Mouse (Mus musculus) embryonic facial prominence, embryonic 14.5 days (tissue): ENCODE data around the gene Cdh23. TPM values are rescaled to one million over a fixed set of nuclear protein-coding genes. Genes with fewer than 3 reads are reported as not detected.
A peak's percentile ranks its signal among the peaks of the same experiment; 100 is the strongest.

ENCODE experiments used
- ATAC-seq: fragments of 200-750 bp; cut with Nextera tagmentation; 2 replicates; pipeline ENCODE4 v1.8.0; 2017; ENCODE audit warnings: low read depth, moderate number of reproducible peaks, moderate TSS enrichment
- DNase-seq: peaks from one replicate; pipeline ENCODE4 v3.0.0-alpha.2; 2015; ENCODE audit warnings: low spot score
- H3K27ac ChIP-seq: fragments of 300-500 bp; sonication (generic); replicated peaks from 2 replicates; pipeline ENCODE4 v1.5.1; 2014; ENCODE audit warnings: low read depth, mild to moderate bottlenecking, low read length, moderate library complexity
- H3K27me3 ChIP-seq: fragments of 300-500 bp; sonication (generic); replicated peaks from 2 replicates; pipeline ENCODE4 v1.6.1; 2014; ENCODE audit warnings: low read length; ENCODE audit not compliant: control insufficient read depth, insufficient read depth
- H3K36me3 ChIP-seq: fragments of 300-500 bp; sonication (generic); 2 replicates; pipeline ENCODE4 v1.6.1; 2014; ENCODE audit warnings: low read length, mixed read lengths; ENCODE audit not compliant: control insufficient read depth, insufficient read depth
- H3K4me1 ChIP-seq: fragments of 300-500 bp; sonication (generic); 2 replicates; pipeline ENCODE4 v1.6.1; 2014; ENCODE audit warnings: antibody characterized with exemption, low read length; ENCODE audit not compliant: control insufficient read depth, insufficient read depth
- H3K4me2 ChIP-seq: fragments of 300-500 bp; sonication (generic); 2 replicates; pipeline ENCODE4 v1.6.1; 2014; ENCODE audit warnings: low read depth, mild to moderate bottlenecking, low read length, moderate library complexity, mixed read lengths
- H3K4me3 ChIP-seq: fragments of 300-500 bp; sonication (generic); 2 replicates; pipeline ENCODE4 v1.5.1; 2014; ENCODE audit warnings: low read depth, mild to moderate bottlenecking, low read length
- H3K9ac ChIP-seq: fragments of 300-500 bp; sonication (generic); 2 replicates; pipeline ENCODE4 v1.6.1; 2014; ENCODE audit warnings: low read depth, mild to moderate bottlenecking, low read length, moderate library complexity, mixed read lengths
- H3K9me3 ChIP-seq: fragments of 300-500 bp; sonication (generic); 2 replicates; pipeline ENCODE4 v1.6.1; 2016; ENCODE audit warnings: low read length; ENCODE audit not compliant: control insufficient read depth
- WGBS: fragments of 180-500 bp; shearing (Covaris S2); extraction: QIAGEN DNeasy Blood & Tissue Kit; methylation state at CpG from one replicate; pipeline ENCODE4 v1.1.7; 2014; 5-methylcytosine and 5-hydroxymethylcytosine counted together
- polyA plus RNA-seq: library from polyadenylated mRNA; unstranded; fragments of >200 nt; fragmentation: Nextera tagmentation; extraction: Ambion mirVana; gene quantifications from 2 replicates; pipeline ENCODE4 v1.2.1, GENCODE M21; 2014

The Cdh23 gene
- polyA plus RNA-seq, 1 experiment from 2014 or later: 1.0 TPM

GRCm38 (mm10) chr10:60295356-60295755 is 400.9 kb downstream of the Cdh23 start:
- Histone ChIP-seq H3K27ac (no peak overlapping the region), H3K4me1 (no peaks in the 10 kb centered on the region; the same call in 1 of the 2 replicates), H3K9ac (no peak overlapping the region), H3K9me3 (no peaks in the 10 kb centered on the region), H3K4me2 (no peak overlapping the region), H3K36me3 (peaks cover 80% of the 10 kb centered on the region), H3K27me3 (no peaks in the 10 kb centered on the region), H3K4me3 (no peak overlapping the region)
- 93% methylated on average over 3 of the region's 3 CpGs for WGBS
- DNase-seq: no peak
- ATAC-seq: no peak

GRCm38 (mm10) chr10:60294621-60295020 is 401.7 kb downstream of the Cdh23 start:
- no peak for ATAC-seq
- WGBS: 86% methylated on average over 7 of the region's 7 CpGs
- Histone ChIP-seq H3K9ac (no peak overlapping the region), H3K27ac (no peak overlapping the region), H3K9me3 (no peaks in the 10 kb centered on the region), H3K4me1 (peaks cover 7% of the 10 kb centered on the region; the same call in 1 of the 2 replicates), H3K27me3 (no peaks in the 10 kb centered on the region), H3K36me3 (peaks cover 73% of the 10 kb centered on the region), H3K4me2 (no peak overlapping the region), H3K4me3 (no peak overlapping the region)
- DNase-seq: no peak

- peaks cover 49% of the 10 kb centered on the region for H3K36me3 ChIP-seq
- 91% methylated on average over 8 of the region's 8 CpGs for WGBS
- no peaks in the 10 kb centered on the region for H3K27me3 ChIP-seq
- H3K4me2 ChIP-seq: no peak overlapping the region
- DNase-seq (no peak), ATAC-seq (no peak)
- H3K4me3 ChIP-seq: no peak overlapping the region
- no peak overlapping the region for H3K9ac ChIP-seq
- H3K4me1 ChIP-seq: peaks cover 7% of the 10 kb centered on the region; the same call in 1 of the 2 replicates
- no peaks in the 10 kb centered on the region for H3K9me3 ChIP-seq
- H3K27ac ChIP-seq: no peak overlapping the region
Measured at GRCm38 (mm10) chr10:60292209-60292608, 404.1 kb downstream of the Cdh23 start.

GRCm38 (mm10) chr10:60290739-60291110 is 405.6 kb downstream of the Cdh23 start:
- whole genome bisulfite sequencing: 69% methylated on average over 8 of the region's 8 CpGs
- H3K27ac ChIP-seq: no peak overlapping the region
- no peak overlapping the region for H3K4me2 ChIP-seq
- H3K4me3 ChIP-seq: no peak overlapping the region
- no peak overlapping the region for H3K9ac ChIP-seq
- no peaks in the 10 kb centered on the region for H3K27me3 ChIP-seq
- no peak for DNase-seq
- H3K4me1 ChIP-seq: peaks cover 15% of the 10 kb centered on the region
- ATAC-seq: no peak
- H3K9me3 ChIP-seq: no peaks in the 10 kb centered on the region
- H3K36me3 ChIP-seq: peaks cover 36% of the 10 kb centered on the region

- 55% methylated on average over 7 of the region's 7 CpGs for WGBS
- DNase-seq (no peak), ATAC-seq (no peak)
- Histone ChIP-seq H3K4me1 (peaks cover 20% of the 10 kb centered on the region), H3K9me3 (no peaks in the 10 kb centered on the region), H3K4me3 (no peak overlapping the region), H3K9ac (no peak overlapping the region), H3K36me3 (peaks cover 31% of the 10 kb centered on the region), H3K27ac (no peak overlapping the region), H3K4me2 (no peak overlapping the region), H3K27me3 (no peaks in the 10 kb centered on the region)
Measured at GRCm38 (mm10) chr10:60290026-60290738, 406.1 kb downstream of the Cdh23 start.

- no peak overlapping the region for H3K27ac ChIP-seq
- no peak for DNase-seq
Measured at GRCm38 (mm10) chr10:60289216-60289615, 407.1 kb downstream of the Cdh23 start.

GRCm38 (mm10) chr10:60287726-60288125 is 408.6 kb downstream of the Cdh23 start:
- H3K4me1 ChIP-seq: peaks cover 34% of the 10 kb centered on the region
- ATAC-seq (no peak), DNase-seq (no peak)
- 67% methylated on average over 2 of the region's 2 CpGs for WGBS
- no peak overlapping the region for H3K4me2 ChIP-seq
- H3K27me3 ChIP-seq: no peaks in the 10 kb centered on the region
- H3K27ac ChIP-seq: no peak overlapping the region
- H3K9ac ChIP-seq: no peak overlapping the region
- H3K36me3 ChIP-seq: peaks cover 6% of the 10 kb centered on the region; the same call in 1 of the 2 replicates
- H3K4me3 ChIP-seq: no peak overlapping the region
- H3K9me3 ChIP-seq: no peaks in the 10 kb centered on the region

More at GRCm38 (mm10) chr10:60289216-60289615, 407.1 kb downstream of the Cdh23 start:
- 89% methylated on average over 8 of the region's 8 CpGs for whole genome bisulfite sequencing
- Histone ChIP-seq H3K27me3 (no peaks in the 10 kb centered on the region), H3K4me1 (peaks cover 30% of the 10 kb centered on the region), H3K36me3 (peaks cover 21% of the 10 kb centered on the region), H3K9me3 (no peaks in the 10 kb centered on the region), H3K9ac (no peak overlapping the region), H3K4me3 (no peak overlapping the region), H3K4me2 (no peak overlapping the region)
- ATAC-seq: no peak

- H3K36me3 ChIP-seq: peaks cover under 1% of the 10 kb centered on the region; the same call in 1 of the 2 replicates
- WGBS: 89% methylated on average over 4 of the region's 4 CpGs
- H3K4me1 ChIP-seq: peaks cover 34% of the 10 kb centered on the region
- no peak overlapping the region for H3K4me2 ChIP-seq
- DNase-seq (no peak), ATAC-seq (no peak)
- no peak overlapping the region for H3K9ac ChIP-seq
- no peaks in the 10 kb centered on the region for H3K9me3 ChIP-seq
- no peak overlapping the region for H3K4me3 ChIP-seq
- no peak overlapping the region for H3K27ac ChIP-seq
- no peaks in the 10 kb centered on the region for H3K27me3 ChIP-seq
Measured at GRCm38 (mm10) chr10:60287161-60287560, 409.1 kb downstream of the Cdh23 start.

- no peaks in the 10 kb centered on the region for H3K27me3 ChIP-seq
- H3K9me3 ChIP-seq: no peaks in the 10 kb centered on the region
- no peak overlapping the region for H3K4me2 ChIP-seq
- peak overlapping the region; percentile 10; the same call in 1 of the 2 replicates for H3K27ac ChIP-seq
- 89% methylated on average over 7 of the region's 7 CpGs for WGBS
- ATAC-seq (no peak), DNase-seq (no peak)
- H3K4me1 ChIP-seq: peaks cover 36% of the 10 kb centered on the region
- H3K9ac ChIP-seq: no peak overlapping the region
- no peak overlapping the region for H3K4me3 ChIP-seq
- H3K36me3 ChIP-seq: no peaks in the 10 kb centered on the region
Measured at GRCm38 (mm10) chr10:60286546-60286945, 409.7 kb downstream of the Cdh23 start.
